8 mouse cellular contexts compared by ENCODE assay signal in the genomic region with DNA sequence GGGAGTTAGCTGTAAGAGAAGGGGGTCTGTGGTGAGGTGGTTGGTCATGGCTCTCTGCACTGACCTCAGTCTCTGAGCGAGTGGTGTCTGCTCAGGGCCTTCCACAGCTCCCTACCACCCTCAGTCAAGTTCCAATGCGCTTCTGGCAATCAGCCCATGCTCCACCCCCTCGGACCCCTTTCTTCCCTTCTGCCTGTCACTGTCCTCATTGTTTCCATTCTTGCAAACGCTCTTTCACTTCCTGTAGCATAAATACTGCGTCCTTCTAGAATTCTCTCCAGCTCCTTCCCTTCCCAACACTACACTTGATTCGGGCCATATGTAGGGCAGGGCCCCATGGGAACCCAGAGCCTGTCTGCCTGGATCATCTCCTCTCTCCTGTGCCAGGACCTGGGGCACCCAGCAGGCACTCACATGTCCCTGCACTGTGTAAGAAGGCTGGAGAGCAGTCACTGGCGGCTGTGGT. TPM values are rescaled to one million over a fixed set of nuclear protein-coding genes. Genes with fewer than 3 reads are reported as not detected.
DNase-seq lines count a peak whose midpoint lies in the region; ATAC-seq lines count a peak whose summit lies in the region.

No protein-coding gene starts in this region.

- peak overlapping the region; percentile 23 for H3K4me3 ChIP-seq in megakaryocyte, embryonic 14.5 days (replicated peaks)
- H3K4me3 ChIP-seq in embryonic facial prominence, embryonic 14.5 days (ENCODE audit: low read depth, low read length) = peak overlapping the region; percentile 21; the same call in 1 of the 2 replicates
- peak overlapping the region; percentile 14; the same call in 1 of the 2 replicates for H3K4me3 ChIP-seq in midbrain, embryonic 16.5 days (ENCODE audit: low read depth, low read length)

- DNase-seq in embryonic facial prominence, embryonic 14.5 days (ENCODE audit: low spot score) = peak; percentile 60
- DNase-seq in induced T-regulatory cell, adult 2 months (ENCODE audit: low read depth) = peak; percentile 3
- DNase-seq in spleen, postnatal 10 days (ENCODE audit: low spot score in 2 of 2) = no peak
- DNase-seq in spleen, postnatal 36 days (ENCODE audit: low spot score in 2 of 2) = no peak
- DNase-seq in ovary, postnatal 10 days (ENCODE audit: low spot score) = no peak

- H3K9ac ChIP-seq in embryonic facial prominence, embryonic 14.5 days (ENCODE audit: low read depth, low read length) = no peak overlapping the region
- H3K9ac ChIP-seq in midbrain, embryonic 16.5 days (ENCODE audit: low read depth, low read length) = peak overlapping the region; percentile 1; the same call in 1 of the 2 replicates

- H3K27ac ChIP-seq in embryonic facial prominence, embryonic 14.5 days (replicated peaks; ENCODE audit: low read depth, low read length) = no peak overlapping the region
- no peak overlapping the region for H3K27ac ChIP-seq in midbrain, embryonic 16.5 days (ENCODE audit: low read length)

- no peaks in the 10 kb centered on the region for H3K36me3 ChIP-seq in megakaryocyte, embryonic 14.5 days (replicated peaks; ENCODE audit: low read length)
- H3K36me3 ChIP-seq in embryonic facial prominence, embryonic 14.5 days (ENCODE audit: control insufficient read depth, insufficient read depth, low read length) = no peaks in the 10 kb centered on the region
- no peaks in the 10 kb centered on the region for H3K36me3 ChIP-seq in midbrain, embryonic 16.5 days (ENCODE audit: control insufficient read depth, insufficient read depth, low read length)

- peaks cover 51% of the 10 kb centered on the region for H3K27me3 ChIP-seq in megakaryocyte, embryonic 14.5 days (replicated peaks)
- H3K27me3 ChIP-seq in embryonic facial prominence, embryonic 14.5 days (replicated peaks; ENCODE audit: control insufficient read depth, insufficient read depth, low read length) = no peaks in the 10 kb centered on the region
- H3K27me3 ChIP-seq in midbrain, embryonic 16.5 days (ENCODE audit: control insufficient read depth, insufficient read depth, low read depth, low read length) = no peaks in the 10 kb centered on the region

- peak overlapping the region; percentile 55 for H3K4me2 ChIP-seq in embryonic facial prominence, embryonic 14.5 days (ENCODE audit: low read depth, low read length)
- H3K4me2 ChIP-seq in midbrain, embryonic 16.5 days (ENCODE audit: low read length) = peak overlapping the region; percentile 54

- H3K9me3 ChIP-seq in megakaryocyte, embryonic 14.5 days = no peaks in the 10 kb centered on the region
- no peaks in the 10 kb centered on the region for H3K9me3 ChIP-seq in embryonic facial prominence, embryonic 14.5 days (ENCODE audit: control insufficient read depth, low read length)
- no peaks in the 10 kb centered on the region for H3K9me3 ChIP-seq in midbrain, embryonic 16.5 days (replicated peaks; ENCODE audit: control insufficient read depth, low read length, poor library complexity, severe bottlenecking)

- H3K4me1 ChIP-seq in megakaryocyte, embryonic 14.5 days = peaks cover 51% of the 10 kb centered on the region
- peaks cover 7% of the 10 kb centered on the region; the same call in 1 of the 2 replicates for H3K4me1 ChIP-seq in embryonic facial prominence, embryonic 14.5 days (ENCODE audit: control insufficient read depth, insufficient read depth, low read length)
- H3K4me1 ChIP-seq in midbrain, embryonic 16.5 days (ENCODE audit: control insufficient read depth, insufficient read depth, low read length) = peaks cover 7% of the 10 kb centered on the region

- no peak for ATAC-seq in megakaryocyte, adult 5-6 weeks (ENCODE audit: poor library complexity, severe bottlenecking)
- peak; percentile 61 for ATAC-seq in embryonic facial prominence, embryonic 14.5 days (ENCODE audit: low read depth)
- ATAC-seq in midbrain, embryonic 16.5 days = peak; percentile 63

- WGBS in embryonic facial prominence, embryonic 14.5 days = 10% methylated on average over 6 of the region's 7 CpGs
- 27% methylated on average over 7 of the region's 7 CpGs for WGBS in midbrain, embryonic 16.5 days

RNA-seq across cellular contexts. Expression of a gene that starts 12.9 kb away (rescaled TPM):
- polyA plus RNA-seq in megakaryocyte, embryonic 14.5 days (2012; ENCODE audit: insufficient read depth, low replicate concordance) = 1.3 and 5.0 TPM in 2 replicates
- total RNA-seq in megakaryocyte, adult 5-6 weeks (2015) = 3.7 and 4.9 TPM in 2 replicates
- 2.1 and 2.7 TPM in 2 replicates for total RNA-seq in megakaryocyte, adult 5-6 weeks (2017)
- polyA plus RNA-seq in embryonic facial prominence, embryonic 14.5 days (2014; fragmentation: Nextera tagmentation; extraction: Ambion mirVana) = 42.8 and 50.5 TPM in 2 replicates
- 33.2 and 46.1 TPM in 2 replicates for polyA plus RNA-seq in midbrain, embryonic 16.5 days (2015; fragmentation: Nextera tagmentation; extraction: Ambion mirVana)

Comparison
In these comparisons a context has a peak if more than half of its experiments do, and no peak if none do; other contexts are left out.
1. DNase-seq: peak in embryonic facial prominence, embryonic 14.5 days (single experiment) and induced T-regulatory cell, adult 2 months (single experiment); none in spleen, postnatal 10 days (0 of 2), spleen, postnatal 36 days (0 of 2) and ovary, postnatal 10 days (single experiment).
2. Peak in every context shown above with its lines, with median percentiles within 50 percentile points of each other: H3K4me3 ChIP-seq.